Mouse (Mus musculus): Measurements from ENCODE around the gene Mapk11. TPM values are rescaled to one million over a fixed set of nuclear protein-coding genes. Genes with fewer than 3 reads are reported as not detected.

Mapk11 gene
- polyA plus RNA-seq, 1 experiment from 2014 or later, result 1.5 TPM

DNA sequence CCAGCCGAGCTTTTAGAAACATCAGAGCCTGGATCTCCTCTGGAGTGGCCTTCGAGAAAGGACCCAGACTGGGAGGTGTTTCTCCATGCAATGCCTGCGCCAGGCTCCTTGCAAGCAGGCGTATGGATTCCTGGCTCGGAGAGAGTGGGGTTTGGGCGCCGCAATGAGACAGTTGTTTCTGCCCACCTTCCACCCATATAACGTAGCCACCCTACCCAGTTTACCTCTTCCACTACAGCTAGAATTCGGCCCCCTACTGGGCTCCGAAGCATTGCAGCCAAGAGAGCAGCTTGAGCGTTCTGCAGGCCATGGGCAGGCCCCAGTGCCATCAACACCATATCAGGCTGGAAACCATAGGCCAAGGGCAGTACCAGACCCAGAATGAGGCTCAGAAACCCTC, 25.8 kb downstream of the Mapk11 start:
- Histone ChIP-seq H3K27ac (no peak overlapping the region), H3K36me3 (ENCODE audit: inconsistent target) (0 out of 2 replicates have a peak, but pooled peaks cover 3% of the 10 kb centered on the region), H3K79me2 (ENCODE audit: inconsistent target) (peaks cover 36% of the 10 kb centered on the region), H3K4me3 (ENCODE audit: inconsistent target) (peak overlapping the region; percentile 89; the same call in 1 of the 2 replicates)
- WGBS (ENCODE audit: missing documents), result 88% methylated on average over 11 of the region's 11 CpGs

- peaks cover 37% of the 10 kb centered on the region for H3K79me2 ChIP-seq (ENCODE audit: inconsistent target)
- H3K27ac ChIP-seq, result peak within 1 kb of the TSS; percentile 21; the same call in 1 of the 2 replicates
- WGBS (ENCODE audit: missing documents), result 1% methylated on average over 47 of the region's 47 CpGs
- 0 out of 2 replicates have a peak, but pooled peaks cover 3% of the 10 kb centered on the region for H3K36me3 ChIP-seq (ENCODE audit: inconsistent target)
- peak within 1 kb of the TSS; percentile 89 for H3K4me3 ChIP-seq (ENCODE audit: inconsistent target)
Measured at GRCm38 (mm10) chr15:89122649-89123366, 26.6 kb downstream of the Mapk11 start, which contains the start of gene Tubgcp6. TSS of gene Tubgcp6 (minus strand) at chr15:89123112.

GRCm38 (mm10) chr15:89118007-89118406, 31.4 kb downstream of the Mapk11 start:
- no peak overlapping the region for H3K4me3 ChIP-seq (ENCODE audit: inconsistent target)
- H3K27ac ChIP-seq, result no peak overlapping the region
- peaks cover 42% of the 10 kb centered on the region for H3K79me2 ChIP-seq (ENCODE audit: inconsistent target)
- peaks cover 25% of the 10 kb centered on the region; the same call in 1 of the 2 replicates for H3K36me3 ChIP-seq (ENCODE audit: inconsistent target)

DNA sequence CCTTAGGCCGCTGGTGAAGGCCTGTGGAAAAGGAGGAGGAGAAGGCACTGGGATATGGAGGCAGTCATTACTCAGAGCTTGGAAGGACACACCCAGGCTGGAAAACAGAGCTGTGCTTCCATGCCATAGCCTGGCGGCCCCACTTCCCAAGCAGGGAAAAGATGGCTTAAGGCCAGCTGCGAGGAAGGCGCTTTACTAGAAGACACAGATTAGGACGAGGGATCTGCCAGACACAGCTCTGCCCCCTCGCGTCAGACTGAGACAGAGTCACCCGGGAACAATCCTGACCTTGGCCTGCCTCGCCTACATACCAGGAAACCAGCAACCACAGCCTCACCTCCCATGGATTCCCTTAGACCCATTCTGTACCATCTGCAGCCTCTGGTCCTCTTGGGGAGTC, 39.3 kb downstream of the Mapk11 start:
- H3K27ac ChIP-seq, result no peak overlapping the region
- peaks cover 81% of the 10 kb centered on the region for H3K36me3 ChIP-seq (ENCODE audit: inconsistent target)
- 95% methylated on average over 9 of the region's 9 CpGs for WGBS (ENCODE audit: missing documents)
- no peak overlapping the region for H3K4me3 ChIP-seq (ENCODE audit: inconsistent target)
- H3K79me2 ChIP-seq (ENCODE audit: inconsistent target), result no peaks in the 10 kb centered on the region

GRCm38 (mm10) chr15:89106976-89107375, 42.5 kb downstream of the Mapk11 start:
- Histone ChIP-seq H3K27ac (no peak overlapping the region), H3K4me3 (ENCODE audit: inconsistent target) (no peak overlapping the region), H3K36me3 (ENCODE audit: inconsistent target) (peaks cover 86% of the 10 kb centered on the region), H3K79me2 (ENCODE audit: inconsistent target) (no peaks in the 10 kb centered on the region)
- WGBS (ENCODE audit: missing documents), result 100% methylated on average over 1 of the region's 1 CpGs

GRCm38 (mm10) chr15:89106073-89106472, 43.4 kb downstream of the Mapk11 start:
- WGBS (ENCODE audit: missing documents), result 95% methylated on average over 13 of the region's 13 CpGs
- H3K79me2 ChIP-seq (ENCODE audit: inconsistent target), result no peaks in the 10 kb centered on the region
- no peak overlapping the region for H3K4me3 ChIP-seq (ENCODE audit: inconsistent target)
- H3K36me3 ChIP-seq (ENCODE audit: inconsistent target), result peaks cover 86% of the 10 kb centered on the region
- no peak overlapping the region for H3K27ac ChIP-seq

DNA sequence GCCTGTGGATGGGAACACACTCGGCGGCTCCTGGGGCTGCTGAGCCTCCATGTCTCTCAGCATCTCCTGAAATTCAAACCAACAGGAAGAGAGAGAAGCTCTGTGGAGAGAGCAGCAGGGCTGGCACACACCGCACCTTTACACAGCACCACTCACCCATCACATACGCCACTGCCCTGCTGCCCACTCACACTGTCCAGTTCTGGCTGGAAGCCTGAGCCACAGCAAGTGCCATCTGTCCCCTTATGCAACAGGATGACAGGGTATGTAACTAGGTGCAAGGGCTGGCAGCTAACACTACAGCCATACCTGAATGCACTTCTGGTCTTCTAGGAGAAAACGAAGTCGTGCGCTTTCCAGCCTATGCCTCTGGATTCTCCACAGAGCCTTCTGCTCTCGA, 45.0 kb downstream of the Mapk11 start:
- H3K27ac ChIP-seq, result no peak overlapping the region
- no peak overlapping the region for H3K4me3 ChIP-seq (ENCODE audit: inconsistent target)
- 100% methylated on average over 6 of the region's 8 CpGs for WGBS (ENCODE audit: missing documents)
- no peaks in the 10 kb centered on the region for H3K79me2 ChIP-seq (ENCODE audit: inconsistent target)
- peaks cover 86% of the 10 kb centered on the region for H3K36me3 ChIP-seq (ENCODE audit: inconsistent target)

- 96% methylated on average over 10 of the region's 10 CpGs for WGBS (ENCODE audit: missing documents)
- no peaks in the 10 kb centered on the region for H3K79me2 ChIP-seq (ENCODE audit: inconsistent target)
- H3K27ac ChIP-seq, result no peak overlapping the region
- peaks cover 87% of the 10 kb centered on the region for H3K36me3 ChIP-seq (ENCODE audit: inconsistent target)
- no peak overlapping the region for H3K4me3 ChIP-seq (ENCODE audit: inconsistent target)
Measured at GRCm38 (mm10) chr15:89103921-89104320, 45.5 kb downstream of the Mapk11 start.

GRCm38 (mm10) chr15:89102646-89103045, 46.8 kb downstream of the Mapk11 start:
- Histone ChIP-seq H3K79me2 (ENCODE audit: inconsistent target) (no peaks in the 10 kb centered on the region), H3K36me3 (ENCODE audit: inconsistent target) (peaks cover 87% of the 10 kb centered on the region)
- WGBS (ENCODE audit: missing documents), result 86% methylated on average over 5 of the region's 5 CpGs

GRCm38 (mm10) chr15:89100823-89101222, 48.6 kb downstream of the Mapk11 start:
- peaks cover 86% of the 10 kb centered on the region for H3K36me3 ChIP-seq (ENCODE audit: inconsistent target)
- H3K79me2 ChIP-seq (ENCODE audit: inconsistent target), result no peaks in the 10 kb centered on the region
- H3K27ac ChIP-seq, result no peak overlapping the region
- 95% methylated on average over 11 of the region's 12 CpGs for WGBS (ENCODE audit: missing documents)
- no peak overlapping the region for H3K4me3 ChIP-seq (ENCODE audit: inconsistent target)

More at GRCm38 (mm10) chr15:89102646-89103045, 46.8 kb downstream of the Mapk11 start:
- Histone ChIP-seq H3K27ac (no peak overlapping the region), H3K4me3 (ENCODE audit: inconsistent target) (no peak overlapping the region)

GRCm38 (mm10) chr15:89098616-89099015, 50.8 kb downstream of the Mapk11 start:
- H3K27ac ChIP-seq, result no peak overlapping the region
- H3K4me3 ChIP-seq (ENCODE audit: inconsistent target), result no peak overlapping the region
- no peaks in the 10 kb centered on the region for H3K79me2 ChIP-seq (ENCODE audit: inconsistent target)
- H3K36me3 ChIP-seq (ENCODE audit: inconsistent target), result peaks cover 88% of the 10 kb centered on the region
- WGBS (ENCODE audit: missing documents), result 93% methylated on average over 7 of the region's 7 CpGs

- H3K79me2 ChIP-seq (ENCODE audit: inconsistent target), result no peaks in the 10 kb centered on the region
- H3K36me3 ChIP-seq (ENCODE audit: inconsistent target), result peaks cover 93% of the 10 kb centered on the region
- 98% methylated on average over 5 of the region's 5 CpGs for WGBS (ENCODE audit: missing documents)
- H3K27ac ChIP-seq, result no peak overlapping the region
- H3K4me3 ChIP-seq (ENCODE audit: inconsistent target), result no peak overlapping the region
Measured at GRCm38 (mm10) chr15:89097450-89097849, 52.0 kb downstream of the Mapk11 start.

Other genes with a start within 250 kb of the Mapk11 start
- not detected in 3 replicates for gene Ttll8, start 195.2 kb downstream of the Mapk11 start, polyA plus RNA-seq (2018)
- not detected in 3 replicates for gene Mlc1, start 170.6 kb downstream of the Mapk11 start, polyA plus RNA-seq (2018)
- gene Mov10l1, start 166.7 kb downstream of the Mapk11 start, polyA plus RNA-seq (2018), result not detected in 3 replicates
- not detected in 3 replicates for gene Panx2, start 89.9 kb downstream of the Mapk11 start, polyA plus RNA-seq (2018)
- 23.0 to 34.3 TPM (median 32.0 TPM) in 3 replicates for gene Trabd, start 74.5 kb downstream of the Mapk11 start, polyA plus RNA-seq (2018)
- 8.4 to 19.1 TPM (median 10.8 TPM) in 3 replicates for gene Selenoo, start 60.5 kb downstream of the Mapk11 start, polyA plus RNA-seq (2018)
- gene Tubgcp6, start 26.5 kb downstream of the Mapk11 start, polyA plus RNA-seq (2018), result 4.1 to 8.3 TPM (median 6.3 TPM) in 3 replicates
- gene Hdac10, start 20.9 kb downstream of the Mapk11 start, polyA plus RNA-seq (2018), result 3.9 to 7.2 TPM (median 5.5 TPM) in 3 replicates
- 0.09 TPM in 1 of 3 replicates, not detected in the others for gene Mapk12, start 8.9 kb downstream of the Mapk11 start, polyA plus RNA-seq (2018)
- 226 to 333 TPM (median 246 TPM) in 3 replicates for gene Plxnb2, start 31.2 kb upstream of the Mapk11 start, polyA plus RNA-seq (2018)
- 0.80 to 2.0 TPM (median 1.1 TPM) in 3 replicates for gene Dennd6b, start 46.9 kb upstream of the Mapk11 start, polyA plus RNA-seq (2018)
- 15.7 to 23.8 TPM (median 17.1 TPM) in 3 replicates for gene Ppp6r2, start 61.9 kb upstream of the Mapk11 start, polyA plus RNA-seq (2018)
- gene Sbf1, start 165.7 kb upstream of the Mapk11 start, polyA plus RNA-seq (2018), result 25.5 to 41.4 TPM (median 33.6 TPM) in 3 replicates
- not detected in 3 replicates for gene Adm2, start 173.1 kb upstream of the Mapk11 start, polyA plus RNA-seq (2018)
- gene Miox, start 184.8 kb upstream of the Mapk11 start, polyA plus RNA-seq (2018), result not detected in 3 replicates
- 19.8 to 30.4 TPM (median 23.9 TPM) in 3 replicates for gene Lmf2, start 206.0 kb upstream of the Mapk11 start, polyA plus RNA-seq (2018)
- 37.1 to 52.3 TPM (median 40.4 TPM) in 3 replicates for gene Ncaph2, start 206.1 kb upstream of the Mapk11 start, polyA plus RNA-seq (2018)
- gene Sco2, start 224.2 kb upstream of the Mapk11 start, polyA plus RNA-seq (2018), result 8.7 to 28.2 TPM (median 22.9 TPM) in 3 replicates
- gene Tymp, start 227.4 kb upstream of the Mapk11 start, polyA plus RNA-seq (2018), result 0.43 to 1.6 TPM (median 0.93 TPM) in 3 replicates
- gene Odf3b, start 229.7 kb upstream of the Mapk11 start, polyA plus RNA-seq (2018), result not detected in 3 replicates
- not detected in 3 replicates for gene Klhdc7b, start 235.3 kb upstream of the Mapk11 start, polyA plus RNA-seq (2018)